Mouse (Mus musculus) left cerebral cortex, adult 9 months (tissue): ENCODE measurements around the gene Pacs1.
A peak's percentile ranks its signal among the peaks of the same experiment; 100 is the strongest.
"Not testable (repeated sequence)": the region's sequence is repeated elsewhere in the genome, so short reads cannot be mapped to it uniquely, and the experiment has no call there.

Experiments
- DNase-seq, 2 experiments: peaks; one replicate each; pipeline ENCODE4 v3.0.0; 2022; ENCODE audit warnings: low spot score in 2 of 2

Pacs1 gene

DNA sequence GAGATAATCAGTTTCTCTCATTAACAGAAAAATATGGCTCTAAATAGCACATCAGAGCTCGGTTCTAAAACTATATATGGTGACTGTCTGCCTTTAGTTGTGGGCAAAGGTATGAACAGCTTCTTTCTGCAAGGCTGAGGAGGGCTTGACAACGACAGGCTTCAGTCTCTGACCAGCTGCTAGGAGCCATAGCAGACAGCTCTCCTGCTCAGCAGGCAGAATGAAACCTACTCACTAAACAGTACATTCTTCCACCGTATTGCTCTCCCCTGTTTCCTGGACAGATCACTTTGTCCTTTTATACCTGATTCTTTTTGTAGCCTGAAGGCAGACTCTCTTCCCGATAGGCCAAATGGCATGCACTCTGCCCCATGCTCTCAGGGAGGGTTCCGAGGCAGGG, 121.2 kb downstream of the Pacs1 start:
- DNase-seq, result no peak

DNA sequence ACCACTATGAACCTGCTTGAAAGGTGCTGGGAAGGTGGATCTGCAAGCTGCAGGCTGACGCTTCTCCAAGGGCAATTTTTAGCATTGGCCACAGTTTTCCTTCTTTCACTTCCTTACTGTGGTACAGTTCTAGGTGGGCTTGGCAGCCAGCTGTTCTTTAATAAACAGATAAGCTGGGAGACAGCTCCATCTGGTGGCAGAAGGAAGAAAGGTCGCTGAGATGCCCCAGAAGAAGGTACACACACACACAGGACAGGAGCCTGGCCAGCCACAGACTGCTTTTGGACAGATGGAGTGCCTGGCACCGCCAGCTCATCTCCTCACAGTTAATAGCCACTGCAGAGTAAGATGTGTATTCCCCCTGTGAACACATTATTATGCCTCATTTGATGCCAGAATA, 121.6 kb downstream of the Pacs1 start:
- peak; percentile 38 to 84 for DNase-seq

DNA sequence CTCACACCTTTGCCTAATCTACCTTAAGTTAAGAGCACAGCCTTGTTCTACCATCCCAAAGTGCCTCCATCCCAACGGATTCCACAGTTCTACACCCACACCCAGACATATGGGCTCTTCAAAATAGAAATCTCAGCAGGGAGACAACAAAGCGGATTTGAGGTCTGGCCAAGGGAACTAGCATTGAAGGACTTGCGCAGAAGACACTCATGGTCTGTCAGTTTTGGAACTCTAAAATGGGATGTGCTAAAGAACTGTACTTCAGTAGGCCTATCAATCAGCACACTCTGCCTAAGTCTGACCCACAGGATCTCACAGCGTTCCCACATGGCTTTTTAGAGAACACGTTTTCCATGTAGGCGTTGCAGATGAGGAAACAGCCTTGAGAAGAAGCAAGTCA, 122.6 kb downstream of the Pacs1 start:
- peak; percentile 74 to 86 for DNase-seq

- not testable (repeated sequence) for DNase-seq
Measured at GRCm38 (mm10) chr19:5149041-5149440, 123.9 kb downstream of the Pacs1 start.

- peak in 1 of 2 experiments; percentile 84 for DNase-seq
Measured at GRCm38 (mm10) chr19:5139640-5140039, 133.3 kb downstream of the Pacs1 start.

DNA sequence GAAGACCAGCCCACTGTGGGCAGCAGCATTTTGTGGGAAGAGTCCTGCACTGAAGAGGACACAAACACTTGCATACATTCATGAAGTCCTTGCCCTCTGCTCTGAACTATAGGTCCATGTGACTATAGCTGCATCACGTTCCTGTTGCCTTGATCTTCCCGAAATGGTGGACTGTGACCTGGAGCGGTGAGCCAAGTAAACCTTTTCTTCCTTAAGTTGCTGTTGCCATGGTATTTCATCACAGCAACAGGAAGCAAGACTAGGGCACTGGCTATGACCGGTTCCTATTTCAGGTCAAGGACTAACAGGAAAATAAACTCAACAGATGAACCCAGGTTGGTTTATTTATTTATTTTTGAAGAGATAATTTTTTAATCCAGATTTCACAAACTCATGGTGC, 141.7 kb downstream of the Pacs1 start:
- no peak for DNase-seq

- DNase-seq, result no peak
Measured at GRCm38 (mm10) chr19:5129770-5130169, 143.1 kb downstream of the Pacs1 start.

DNA sequence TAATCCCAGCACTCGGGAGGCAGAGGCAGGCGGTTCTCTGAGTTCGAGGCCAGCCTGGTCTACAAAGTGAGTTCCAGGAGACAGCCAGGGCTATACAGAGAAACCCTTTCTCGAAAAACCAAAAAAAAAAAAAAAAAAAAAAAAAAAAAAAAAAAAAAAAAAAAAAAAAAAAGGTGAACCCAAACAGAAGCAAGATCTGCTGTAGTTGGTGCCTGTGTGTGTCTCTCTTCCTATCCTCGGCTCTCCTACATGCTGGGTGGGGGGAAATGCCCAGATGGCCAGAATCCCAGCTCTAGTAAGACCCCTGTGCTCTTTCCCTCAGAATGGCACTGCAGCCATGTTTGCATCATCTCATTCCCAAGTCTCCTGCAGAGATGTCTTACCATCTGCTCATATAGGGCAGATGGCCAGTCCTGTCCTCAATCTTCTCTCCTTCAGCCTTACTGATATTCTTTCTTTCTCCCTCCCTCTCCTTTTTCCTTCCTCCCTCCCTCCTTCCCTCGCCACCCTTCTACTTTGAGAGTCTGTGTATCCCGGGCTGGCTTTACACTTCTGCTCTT, 148.8 kb downstream of the Pacs1 start:
- DNase-seq, result no peak

DNA sequence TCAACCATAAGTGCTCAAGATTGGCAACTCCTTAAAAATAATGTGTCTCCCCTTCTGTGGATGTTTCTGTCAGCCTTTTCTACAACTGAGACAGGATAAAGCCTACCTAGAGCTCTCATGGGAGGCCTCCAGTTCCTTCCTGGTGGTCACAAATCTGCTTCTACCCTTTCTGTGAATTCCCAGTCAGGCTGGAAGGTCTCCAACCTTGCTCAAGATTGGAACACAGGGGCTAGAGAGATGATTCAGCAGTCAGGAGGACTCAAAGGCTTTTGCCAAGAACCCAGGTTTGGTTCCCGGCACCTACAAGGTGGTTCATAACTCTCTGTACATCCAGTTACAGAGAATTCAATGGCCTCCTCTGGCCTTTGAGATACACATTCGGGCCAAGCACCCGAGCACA, 149.7 kb downstream of the Pacs1 start:
- DNase-seq, result no peak

DNA sequence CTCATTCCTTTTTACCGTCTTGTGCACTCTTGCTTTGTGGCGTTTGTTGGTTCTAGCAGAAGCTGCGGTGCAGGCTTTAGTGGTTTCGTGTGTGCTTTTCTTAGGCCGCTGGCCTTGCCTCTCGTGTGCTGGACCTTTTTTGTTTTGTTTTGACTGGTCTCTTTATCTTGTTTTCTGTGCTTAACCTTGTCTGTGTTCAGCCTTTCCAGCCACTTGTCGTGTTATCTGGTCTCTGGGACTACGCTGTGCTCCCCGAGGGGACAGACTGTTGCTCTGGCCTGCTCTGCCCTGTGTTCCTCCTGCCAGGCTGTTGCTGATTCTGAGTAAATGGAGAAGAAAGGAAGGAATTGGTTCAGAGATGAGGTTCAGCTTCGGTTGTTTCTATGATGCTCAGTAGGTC, 150.4 kb downstream of the Pacs1 start:
- no peak for DNase-seq

DNA sequence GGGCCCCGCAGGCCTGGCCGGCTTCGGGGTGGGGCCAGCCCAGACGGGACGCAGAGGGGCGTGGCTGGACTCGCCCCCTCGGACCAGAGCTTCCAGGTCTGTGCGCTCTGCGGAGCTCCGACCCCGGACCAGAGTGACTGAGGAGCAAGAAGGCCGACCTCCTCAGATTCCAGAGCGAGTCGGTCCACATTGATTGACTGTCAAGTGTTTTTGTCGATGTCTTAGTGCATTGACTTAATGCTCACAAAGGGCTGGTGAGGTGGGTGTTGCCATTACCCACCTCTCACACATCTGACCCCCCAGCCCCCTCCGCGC, 154.6 kb downstream of the Pacs1 start, which contains the start of gene Klc2:
Gene Klc2, minus strand, starts transcription at position 177 of the 315 bp plus-strand sequence.
- DNase-seq, result no peak

- DNase-seq, result peak in 1 of 2 experiments; percentile 92
Measured at GRCm38 (mm10) chr19:5117494-5118383, 155.2 kb downstream of the Pacs1 start.

DNA sequence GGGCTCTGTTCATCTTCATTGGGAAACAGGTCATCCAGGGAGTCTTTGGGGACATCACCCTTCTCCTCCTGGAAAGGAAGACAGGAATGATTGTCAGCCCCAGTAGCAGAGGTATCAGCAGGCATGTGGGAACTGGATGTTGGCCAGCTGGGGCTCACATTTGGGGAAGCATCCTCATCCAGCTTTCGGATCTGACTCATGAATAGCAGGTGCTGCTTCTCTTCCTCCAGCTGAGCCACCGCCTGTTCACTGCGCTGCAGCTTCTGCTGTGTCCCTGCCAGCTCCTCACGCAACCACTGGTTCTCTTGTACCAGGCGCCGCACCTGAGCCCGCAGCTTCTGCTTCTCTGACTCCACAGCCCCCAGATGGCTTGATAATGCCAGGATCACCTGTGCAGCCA, 159.1 kb downstream of the Pacs1 start:
- peak in 1 of 2 experiments; percentile 68 for DNase-seq

DNA sequence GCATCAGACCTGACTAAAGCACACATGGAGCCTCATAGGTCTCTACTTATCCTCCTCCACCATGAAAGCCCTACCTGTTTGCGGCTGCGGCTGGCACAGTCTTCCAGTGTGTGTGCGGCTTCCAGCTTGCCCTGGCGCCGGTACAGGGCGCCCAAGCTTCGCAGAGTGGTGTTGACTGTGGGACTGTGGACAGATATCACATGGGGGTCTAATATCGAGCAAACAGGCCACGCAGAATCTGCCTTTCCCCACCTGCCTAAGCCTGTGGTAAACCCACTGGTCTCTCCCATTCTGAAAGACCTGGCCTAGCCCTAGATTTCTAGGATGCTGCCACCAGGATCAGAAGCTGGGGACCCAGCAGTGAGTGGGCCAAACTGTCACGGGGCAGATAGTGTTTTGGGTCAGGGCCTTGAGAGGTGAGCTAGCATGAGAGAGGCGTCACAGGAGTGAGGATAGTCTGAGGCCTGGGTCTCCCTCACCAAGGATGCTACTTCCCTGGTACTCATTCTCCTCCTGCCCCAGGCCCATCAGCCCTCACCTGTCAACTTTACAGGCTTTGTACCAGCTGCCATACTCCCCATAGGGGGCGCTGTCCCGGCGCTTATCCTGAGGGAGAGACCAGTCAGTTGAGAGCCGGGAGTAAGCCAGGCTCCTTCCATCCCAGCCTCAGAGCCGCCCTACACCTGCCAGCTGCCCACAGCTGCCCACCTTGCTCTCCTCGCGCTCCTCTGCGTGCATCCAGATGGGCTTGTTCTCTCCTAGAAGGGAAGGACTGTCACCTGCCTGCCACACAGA, 163.1 kb downstream of the Pacs1 start:
- no peak for DNase-seq

- no peak for DNase-seq
Measured at GRCm38 (mm10) chr19:5108702-5109101, 164.2 kb downstream of the Pacs1 start.

GRCm38 (mm10) chr19:5108271-5108575, 164.7 kb downstream of the Pacs1 start:
- peak in 1 of 2 experiments; percentile 32 for DNase-seq

DNA sequence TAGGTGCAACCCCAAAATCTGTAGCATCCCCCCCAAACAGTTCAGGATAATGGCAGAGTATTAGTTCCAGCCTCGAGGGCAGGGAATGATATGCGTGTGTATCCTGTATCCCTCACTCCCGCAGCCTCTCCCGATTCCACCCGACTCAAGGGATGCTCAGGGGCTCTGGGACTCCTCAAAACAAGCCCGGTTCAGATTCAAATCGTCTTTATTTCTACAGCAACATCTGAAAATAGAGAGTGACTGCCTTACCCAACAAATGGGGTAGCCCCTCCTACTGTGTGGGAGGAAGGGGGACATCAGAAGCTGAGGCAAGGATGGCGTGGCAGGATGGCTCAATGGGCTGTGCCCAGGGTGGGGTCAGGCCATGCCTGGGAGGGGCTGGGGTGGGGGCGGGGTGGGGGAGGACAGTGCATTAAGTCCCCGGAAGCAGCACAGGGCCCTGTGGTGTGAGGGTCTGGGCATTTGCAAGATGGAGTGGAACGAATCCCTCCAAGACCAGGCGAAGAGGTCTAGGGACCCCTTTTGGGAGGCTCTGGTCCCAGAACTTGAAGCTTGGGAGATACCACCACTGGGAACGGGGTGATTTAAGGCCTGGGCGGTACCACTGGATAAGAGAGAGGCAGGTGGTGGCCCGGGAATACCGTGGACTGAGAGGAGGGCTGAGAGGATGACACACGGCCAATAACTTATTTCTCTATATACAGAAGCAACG, 165.2 kb downstream of the Pacs1 start:
- DNase-seq, result no peak

- DNase-seq, result peak; percentile 96 to 99
Measured at GRCm38 (mm10) chr19:5106731-5107191, 166.2 kb downstream of the Pacs1 start, which contains the start of gene Rab1b. TSS of gene Rab1b (minus strand) at chr19:5107072.

- peak in 1 of 2 experiments; percentile 16 for DNase-seq
Measured at GRCm38 (mm10) chr19:5106074-5106473, 166.8 kb downstream of the Pacs1 start.

DNA sequence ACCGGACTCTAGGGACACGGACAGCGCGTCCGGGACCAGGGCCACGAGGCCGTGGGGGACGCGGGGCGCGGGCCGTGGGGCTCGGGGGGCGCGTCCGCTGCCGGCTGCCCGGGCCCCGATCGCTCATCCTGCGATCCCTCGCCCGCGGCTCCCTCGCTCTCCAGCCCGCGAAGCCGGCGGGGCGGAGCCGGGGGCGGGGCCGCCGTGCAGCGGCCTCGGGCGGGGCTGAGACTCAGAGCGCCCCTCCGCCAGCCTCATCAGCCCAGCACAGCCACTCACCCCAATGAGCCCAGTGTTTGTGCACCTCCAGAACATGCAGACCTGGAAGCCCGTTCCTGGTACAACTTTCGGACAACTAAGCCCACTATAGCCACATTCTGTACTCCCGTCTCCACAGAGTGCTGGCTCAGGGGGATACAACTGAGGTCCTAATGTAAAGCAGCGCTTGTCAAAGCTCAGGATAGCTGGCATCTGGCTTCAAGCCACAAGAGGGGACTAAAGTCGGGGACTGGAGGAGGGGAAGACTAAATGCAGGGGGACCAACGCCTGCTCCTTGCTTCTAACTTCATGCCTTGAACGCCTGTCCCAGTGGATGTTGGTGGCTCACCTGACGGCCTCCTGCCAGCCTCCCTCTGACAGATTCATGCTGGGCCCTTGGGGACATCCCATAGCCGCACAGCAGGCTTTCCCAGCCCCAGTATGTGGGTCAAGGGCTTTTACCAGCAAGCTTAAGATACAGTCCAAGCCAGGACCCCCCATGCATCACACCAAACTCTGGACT, 174.4 kb downstream of the Pacs1 start, which contains the start of gene Cnih2:
Gene Cnih2, minus strand, starts transcription at position 159 of the 781 bp plus-strand sequence.
- no peak for DNase-seq
